Mouse (Mus musculus) midbrain, embryonic 11.5 days (tissue): Measurements from ENCODE around the gene Taok1. TPM values are rescaled to one million over a fixed set of nuclear protein-coding genes. Genes with fewer than 3 reads are reported as not detected.
"Not testable (repeated sequence)": the region's sequence is repeated elsewhere in the genome, so short reads cannot be mapped to it uniquely, and the experiment has no call there.

ENCODE experiments used
- ATAC-seq: fragments of 200-750 bp; cut with Nextera tagmentation; 2 replicates; pipeline ENCODE4 v1.8.0; 2017; ENCODE audit warnings: moderate TSS enrichment, moderate library complexity; ENCODE audit not compliant: low FRiP score
- DNase-seq: peaks from one replicate; pipeline ENCODE4 v3.0.0; 2015; ENCODE audit warnings: low spot score; ENCODE audit errors: missing footprints
- H3K27ac ChIP-seq: fragments of 300-500 bp; sonication (generic); 2 replicates; pipeline ENCODE4 v1.5.1; 2014; ENCODE audit warnings: low read depth, low read length
- H3K27me3 ChIP-seq: fragments of 300-500 bp; sonication (generic); 2 replicates; pipeline ENCODE4 v1.6.1; 2014; ENCODE audit warnings: mild to moderate bottlenecking, low read length, moderate library complexity, mixed read lengths; ENCODE audit not compliant: control insufficient read depth, insufficient read depth
- H3K36me3 ChIP-seq: fragments of 300-500 bp; sonication (generic); 2 replicates; pipeline ENCODE4 v1.6.1; 2014; ENCODE audit warnings: mild to moderate bottlenecking, low read length, moderate library complexity, mixed read lengths; ENCODE audit not compliant: control insufficient read depth, insufficient read depth
- H3K4me1 ChIP-seq: fragments of 300-500 bp; sonication (generic); 2 replicates; pipeline ENCODE4 v1.6.1; 2014; ENCODE audit warnings: low read length; ENCODE audit not compliant: control insufficient read depth, insufficient read depth
- H3K4me2 ChIP-seq: fragments of 300-500 bp; sonication (generic); 2 replicates; pipeline ENCODE4 v1.6.1; 2014; ENCODE audit warnings: mild to moderate bottlenecking, moderate library complexity
- H3K4me3 ChIP-seq: fragments of 300-500 bp; sonication (generic); 2 replicates; pipeline ENCODE4 v1.5.1; 2014; ENCODE audit warnings: low read depth, low read length
- H3K9ac ChIP-seq: fragments of 300-500 bp; sonication (generic); 2 replicates; pipeline ENCODE4 v1.6.1; 2014; ENCODE audit warnings: low read length
- H3K9me3 ChIP-seq: fragments of 300-500 bp; sonication (generic); 2 replicates; pipeline ENCODE4 v1.6.1; 2016; ENCODE audit warnings: low read length; ENCODE audit not compliant: control insufficient read depth
- WGBS: fragments of 180-500 bp; shearing (Covaris S2); extraction: QIAGEN DNeasy Blood & Tissue Kit; methylation state at CpG from one replicate; pipeline ENCODE4 v1.1.7; 2014; 5-methylcytosine and 5-hydroxymethylcytosine counted together
- polyA plus RNA-seq: library from polyadenylated mRNA; unstranded; fragments of >200 nt; fragmentation: Nextera tagmentation; extraction: Ambion mirVana; gene quantifications from 2 replicates; pipeline ENCODE4 v1.2.1, GENCODE M21; 2014

Taok1 gene
- polyA plus RNA-seq, 1 experiment from 2014 or later, result 21.0 TPM

GRCm38 (mm10) chr11:77597266-77597665, 10.3 kb downstream of the Taok1 start:
- ATAC-seq, result no peak
- no peaks in the 10 kb centered on the region for H3K4me1 ChIP-seq
- no peak overlapping the region for H3K9ac ChIP-seq
- DNase-seq, result no peak
- H3K36me3 ChIP-seq, result no peaks in the 10 kb centered on the region
- H3K27ac ChIP-seq, result no peak overlapping the region
- H3K9me3 ChIP-seq, result no peaks in the 10 kb centered on the region
- H3K4me3 ChIP-seq, result no peak overlapping the region
- no peak overlapping the region for H3K4me2 ChIP-seq
- no peaks in the 10 kb centered on the region for H3K27me3 ChIP-seq

GRCm38 (mm10) chr11:77591388-77591787, 16.2 kb downstream of the Taok1 start:
- WGBS, result 92% methylated on average over 2 of the region's 2 CpGs
- Histone ChIP-seq H3K4me3 (no peak overlapping the region), H3K27ac (no peak overlapping the region), H3K27me3 (no peaks in the 10 kb centered on the region), H3K9me3 (no peaks in the 10 kb centered on the region), H3K4me1 (no peaks in the 10 kb centered on the region), H3K36me3 (no peaks in the 10 kb centered on the region), H3K4me2 (no peak overlapping the region), H3K9ac (no peak overlapping the region)
- ATAC-seq, result no peak
- DNase-seq, result no peak

DNA sequence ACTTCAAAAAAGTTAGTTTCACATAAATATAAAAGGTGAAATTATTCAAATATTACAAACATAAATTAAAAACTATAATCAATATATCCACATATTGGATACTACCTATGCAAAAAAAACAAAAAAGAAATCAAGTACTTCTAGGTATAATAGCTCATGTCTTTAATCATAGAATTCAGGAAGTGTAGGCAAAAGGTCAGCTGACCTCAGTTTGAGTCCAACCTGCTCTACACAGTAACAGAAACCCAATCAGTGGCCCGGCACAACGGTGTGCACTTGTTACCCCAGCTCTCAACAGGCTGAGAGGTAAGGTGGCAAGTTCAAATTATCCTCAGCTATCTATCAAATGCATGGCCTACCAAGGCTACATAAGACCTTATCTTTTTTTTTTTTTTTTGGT, 16.8 kb downstream of the Taok1 start:
- DNase-seq (no peak), ATAC-seq (no peak)
- H3K27ac ChIP-seq, result no peak overlapping the region
- H3K9ac ChIP-seq, result no peak overlapping the region
- H3K9me3 ChIP-seq, result no peaks in the 10 kb centered on the region
- no peaks in the 10 kb centered on the region for H3K36me3 ChIP-seq
- WGBS, result 98% methylated on average over 2 of the region's 2 CpGs
- no peaks in the 10 kb centered on the region for H3K4me1 ChIP-seq
- H3K4me3 ChIP-seq, result no peak overlapping the region
- no peak overlapping the region for H3K4me2 ChIP-seq
- no peaks in the 10 kb centered on the region for H3K27me3 ChIP-seq

- Histone ChIP-seq H3K9ac (no peak overlapping the region), H3K27ac (no peak overlapping the region), H3K27me3 (no peaks in the 10 kb centered on the region), H3K4me1 (no peaks in the 10 kb centered on the region), H3K9me3 (no peaks in the 10 kb centered on the region), H3K36me3 (peaks cover 9% of the 10 kb centered on the region; the same call in 1 of the 2 replicates), H3K4me2 (no peak overlapping the region), H3K4me3 (no peak overlapping the region)
- DNase-seq, result no peak
- no peak for ATAC-seq
- WGBS, result 88% methylated on average over 3 of the region's 3 CpGs
Measured at GRCm38 (mm10) chr11:77585201-77585600, 22.4 kb downstream of the Taok1 start.

GRCm38 (mm10) chr11:77545261-77545660, 62.4 kb downstream of the Taok1 start:
- H3K27ac ChIP-seq, result no peak overlapping the region
- ATAC-seq, result no peak
- WGBS, result 96% methylated on average over 7 of the region's 7 CpGs
- H3K9me3 ChIP-seq, result no peaks in the 10 kb centered on the region
- no peak for DNase-seq
- no peaks in the 10 kb centered on the region for H3K27me3 ChIP-seq
- H3K36me3 ChIP-seq, result peaks cover 28% of the 10 kb centered on the region
- H3K9ac ChIP-seq, result no peak overlapping the region
- H3K4me2 ChIP-seq, result no peak overlapping the region
- H3K4me1 ChIP-seq, result no peaks in the 10 kb centered on the region
- H3K4me3 ChIP-seq, result no peak overlapping the region

GRCm38 (mm10) chr11:77532202-77532846, 75.3 kb downstream of the Taok1 start:
- 89% methylated on average over 4 of the region's 4 CpGs for WGBS
- no peaks in the 10 kb centered on the region for H3K27me3 ChIP-seq
- no peaks in the 10 kb centered on the region for H3K4me1 ChIP-seq
- H3K27ac ChIP-seq, result no peak overlapping the region
- DNase-seq (no peak), ATAC-seq (no peak)
- H3K4me2 ChIP-seq, result no peak overlapping the region
- no peaks in the 10 kb centered on the region for H3K36me3 ChIP-seq
- H3K9me3 ChIP-seq, result no peaks in the 10 kb centered on the region
- H3K9ac ChIP-seq, result no peak overlapping the region
- H3K4me3 ChIP-seq, result no peak overlapping the region

GRCm38 (mm10) chr11:77530862-77531261, 76.8 kb downstream of the Taok1 start:
- DNase-seq (no peak), ATAC-seq (no peak)
- H3K4me3 ChIP-seq, result no peak overlapping the region
- 95% methylated on average over 2 of the region's 2 CpGs for WGBS
- no peak overlapping the region for H3K4me2 ChIP-seq
- no peak overlapping the region for H3K9ac ChIP-seq
- no peaks in the 10 kb centered on the region for H3K36me3 ChIP-seq
- H3K9me3 ChIP-seq, result no peaks in the 10 kb centered on the region
- no peaks in the 10 kb centered on the region for H3K4me1 ChIP-seq
- no peaks in the 10 kb centered on the region for H3K27me3 ChIP-seq
- no peak overlapping the region for H3K27ac ChIP-seq

DNA sequence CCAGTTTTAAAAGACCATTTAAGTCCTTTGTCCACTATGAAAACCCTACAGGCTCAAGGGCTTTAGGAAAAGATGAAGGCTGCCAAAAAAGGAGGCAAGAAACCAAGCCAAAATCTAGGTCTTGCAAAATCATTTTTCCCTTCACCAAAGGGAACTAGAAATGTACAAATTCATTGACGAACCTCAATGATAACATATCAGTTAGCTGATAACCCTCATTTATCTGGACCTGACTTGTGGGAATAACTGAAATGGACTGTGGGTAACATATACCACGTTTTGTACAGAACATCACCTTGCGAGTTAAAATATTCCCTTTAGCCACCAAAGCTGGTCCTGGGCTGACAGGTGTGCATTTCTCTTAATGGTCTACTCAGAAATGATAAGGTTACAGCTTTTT, 78.0 kb downstream of the Taok1 start:
- Histone ChIP-seq H3K27me3 (no peaks in the 10 kb centered on the region), H3K9ac (no peak overlapping the region), H3K9me3 (no peaks in the 10 kb centered on the region), H3K27ac (no peak overlapping the region), H3K4me1 (no peaks in the 10 kb centered on the region), H3K36me3 (no peaks in the 10 kb centered on the region), H3K4me2 (no peak overlapping the region), H3K4me3 (no peak overlapping the region)
- WGBS, result 88% methylated on average over 3 of the region's 3 CpGs
- DNase-seq (no peak), ATAC-seq (no peak)

- not testable (repeated sequence) for ATAC-seq, H3K9me3 ChIP-seq, H3K36me3 ChIP-seq, H3K27ac ChIP-seq, DNase-seq, H3K27me3 ChIP-seq, H3K4me1 ChIP-seq, H3K4me2 ChIP-seq, H3K4me3 ChIP-seq, H3K9ac ChIP-seq
- WGBS, result 93% methylated on average over 3 of the region's 3 CpGs
Measured at GRCm38 (mm10) chr11:77528420-77528819, 79.2 kb downstream of the Taok1 start.
